Mouse (Mus musculus): Measurements from ENCODE around the gene Slc25a34. TPM values are rescaled to one million over a fixed set of nuclear protein-coding genes. Genes with fewer than 3 reads are reported as not detected.

Gene Slc25a34
- total RNA-seq, 2 experiments from 2014 or later: 105 to 117 TPM

Other genes with a start within 250 kb of the Slc25a34 start
- not detected for gene Clcnka, start 225.1 kb downstream of the Slc25a34 start, total RNA-seq (2021)
- gene Clcnkb, start 207.8 kb downstream of the Slc25a34 start, total RNA-seq (2021): 1 to 10 TPM in 1 of 2 experiments, under 1 TPM in 1; 0.60 to 1.5 TPM
- 1,000 to 10,000 TPM; 1,043 to 1,140 TPM for gene Hspb7, start 203.0 kb downstream of the Slc25a34 start, total RNA-seq (2021)
- gene Srarp, start 187.7 kb downstream of the Slc25a34 start, total RNA-seq (2021): 1 to 10 TPM in 1 of 2 experiments, under 1 TPM in 1; 0.50 to 1.5 TPM
- gene Zbtb17, start 179.2 kb downstream of the Slc25a34 start, total RNA-seq (2021): 10 to 100 TPM; 22.7 to 23.5 TPM
- gene Spen, start 85.2 kb downstream of the Slc25a34 start, total RNA-seq (2021): 10 to 100 TPM; 27.3 to 29.7 TPM
- 100 to 1,000 TPM; 298 to 316 TPM for gene Fblim1, start 17.7 kb downstream of the Slc25a34 start, total RNA-seq (2021)
- 10 to 100 TPM; 21.2 to 28.9 TPM for gene Tmem82, start 5.2 kb downstream of the Slc25a34 start, total RNA-seq (2021)
- gene Plekhm2, start 41.1 kb upstream of the Slc25a34 start, total RNA-seq (2021): 100 to 1,000 TPM in 1 of 2 experiments, 10 to 100 TPM in 1; 94.1 to 109 TPM
- gene Rsc1a1, start 61.8 kb upstream of the Slc25a34 start, total RNA-seq (2021): not detected
- gene Ddi2, start 99.6 kb upstream of the Slc25a34 start, total RNA-seq (2021): 10 to 100 TPM; 28.4 to 34.4 TPM
- gene Agmat, start 122.9 kb upstream of the Slc25a34 start, total RNA-seq (2021): under 1 TPM; 0.36 to 0.56 TPM
- gene Dnajc16, start 167.1 kb upstream of the Slc25a34 start, total RNA-seq (2021): 10 to 100 TPM; 17.7 to 22.9 TPM
- gene Casp9, start 169.8 kb upstream of the Slc25a34 start, total RNA-seq (2021): 1 to 10 TPM; 7.9 to 8.6 TPM
- not detected for gene Cela2a, start 202.3 kb upstream of the Slc25a34 start, total RNA-seq (2021)
- gene Ctrc, start 222.5 kb upstream of the Slc25a34 start, total RNA-seq (2021): not detected

Data from heart, postnatal 25 days (tissue).